ENCODE assay signal across 17 mouse cellular contexts in the genomic region with DNA sequence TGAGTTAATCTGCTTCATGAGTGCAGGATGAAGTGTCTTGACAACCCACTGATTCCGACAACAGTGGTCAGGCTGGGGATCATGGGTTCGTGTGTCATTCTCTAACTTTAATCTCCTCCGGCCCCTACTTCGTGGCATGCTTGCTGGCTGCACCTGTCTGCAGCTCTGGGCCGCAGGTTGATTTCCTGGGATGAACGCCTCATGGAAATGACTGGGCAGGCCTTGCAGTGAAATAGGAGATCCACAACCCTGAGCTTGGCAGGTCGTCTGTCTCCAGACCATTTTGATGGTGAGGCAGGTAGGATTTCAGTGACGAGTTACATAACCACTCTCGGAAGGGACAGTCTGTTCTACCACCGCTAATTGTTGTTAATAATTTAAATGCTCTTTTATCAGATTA.
A peak's percentile ranks its signal among the peaks of the same experiment; 100 is the strongest.
DNase-seq lines count a peak whose midpoint lies in the region; ATAC-seq and TF ChIP-seq lines count a peak whose summit lies in the region.
"Had no signal": no experiment of that assay in that cellular context is flagged by ENCODE, and none has a peak within 500 bp of the region (broad histone marks: within the 10 kb centered on the region; RNA-seq: fewer than 3 reads in every experiment).

No protein-coding gene starts in this region.

- H3K4me2 ChIP-seq in heart, embryonic 11.5 days, result no peak overlapping the region
- H3K4me2 ChIP-seq in liver, postnatal 0 days (ENCODE audit: low read depth, low read length), result no peak overlapping the region
- no peak overlapping the region for H3K4me2 ChIP-seq in liver, embryonic 11.5 days
- H3K4me2 ChIP-seq: embryonic facial prominence, embryonic 13.5 days; forebrain, embryonic 12.5 days; hindbrain, embryonic 15.5 days had no signal

- no peaks in the 10 kb centered on the region for H3K9me3 ChIP-seq in heart, embryonic 11.5 days (replicated peaks; ENCODE audit: control insufficient read depth, low read length)
- no peaks in the 10 kb centered on the region for H3K9me3 ChIP-seq in liver, postnatal 0 days (ENCODE audit: low read length)
- H3K9me3 ChIP-seq in liver, embryonic 11.5 days (ENCODE audit: control insufficient read depth, low read length), result no peaks in the 10 kb centered on the region
- H3K9me3 ChIP-seq: embryonic facial prominence, embryonic 13.5 days; forebrain, embryonic 12.5 days; hindbrain, embryonic 15.5 days had no signal

- no peaks in the 10 kb centered on the region for H3K27me3 ChIP-seq in heart, embryonic 11.5 days (ENCODE audit: control insufficient read depth, insufficient read depth, low read length)
- H3K27me3 ChIP-seq in liver, postnatal 0 days (ENCODE audit: insufficient read depth, low read length), result no peaks in the 10 kb centered on the region
- H3K27me3 ChIP-seq in liver, embryonic 11.5 days (replicated peaks; ENCODE audit: control insufficient read depth, insufficient read depth, low read length), result no peaks in the 10 kb centered on the region
- H3K27me3 ChIP-seq: embryonic facial prominence, embryonic 13.5 days; forebrain, embryonic 12.5 days; hindbrain, embryonic 15.5 days had no signal

- no peak for ATAC-seq in heart, embryonic 11.5 days (replicated peaks; ENCODE audit: insufficient number of reproducible peaks, low FRiP score, low TSS enrichment)
- no peak for ATAC-seq in liver, postnatal 0 days
- ATAC-seq in liver, embryonic 11.5 days (replicated peaks; ENCODE audit: low FRiP score), result no peak
- ATAC-seq: forebrain, embryonic 16.5 days; intestine, postnatal 0 days had no signal

- peak; percentile 90 for DNase-seq in heart, adult 11 months
- DNase-seq in liver, postnatal 0 days, result peak; percentile 8
- no peak for DNase-seq in liver, embryonic 11.5 days (ENCODE audit: low spot score)
- DNase-seq in gastrocnemius, postnatal 25 days, result peak; percentile 74
- DNase-seq in lung, adult 2 months, result no peak
- no peak for DNase-seq in layer of hippocampus, postnatal 10 days (ENCODE audit: low spot score in 2 of 2)
- DNase-seq: adrenal gland, postnatal 10 days; cerebellum, adult 11-12 months; cerebellum, adult 9-10 months; cerebellum, postnatal 25 days; heart, adult 18-20 months had no signal

- TF ChIP-seq EP300 in liver, postnatal 0 days (IDR thresholded peaks at IDR 0.05; ENCODE audit: low read depth), result no peak

- no peak for TF ChIP-seq CTCF in liver, postnatal 0 days (IDR thresholded peaks at IDR 0.05; ENCODE audit: low read depth)
- TF ChIP-seq CTCF in lung, adult 2 months (IDR thresholded peaks at IDR 0.05; ENCODE audit: insufficient read depth, low read length), result no peak

- H3K4me3 ChIP-seq in heart, embryonic 11.5 days (ENCODE audit: low read depth, low read length), result no peak overlapping the region
- H3K4me3 ChIP-seq in liver, postnatal 0 days (ENCODE audit: low read depth, low read length), result no peak overlapping the region
- H3K4me3 ChIP-seq in liver, embryonic 11.5 days (ENCODE audit: low read depth, low read length), result no peak overlapping the region
- H3K4me3 ChIP-seq in lung, adult 2 months (replicated peaks; ENCODE audit: extremely low read depth, low read depth, low read length), result no peak overlapping the region
- H3K4me3 ChIP-seq: embryonic facial prominence, embryonic 13.5 days; forebrain, embryonic 12.5 days; hindbrain, embryonic 15.5 days had no signal

- 70% methylated on average over 10 of the region's 10 CpGs for WGBS in heart, embryonic 11.5 days (ENCODE audit: insufficient replicate concordance)
- 75% methylated on average over 10 of the region's 10 CpGs for WGBS in liver, postnatal 0 days (ENCODE audit: insufficient replicate concordance)
- WGBS in liver, embryonic 11.5 days, result 80% methylated on average over 10 of the region's 10 CpGs
- 78% methylated on average over 10 of the region's 10 CpGs for WGBS in lung, adult 2 months

- H3K9ac ChIP-seq in heart, embryonic 11.5 days (ENCODE audit: low read depth, low read length), result no peak overlapping the region
- no peak overlapping the region for H3K9ac ChIP-seq in liver, postnatal 0 days (replicated peaks)
- no peak overlapping the region for H3K9ac ChIP-seq in liver, embryonic 11.5 days (ENCODE audit: low read depth, low read length)
- H3K9ac ChIP-seq: embryonic facial prominence, embryonic 13.5 days; forebrain, embryonic 12.5 days; hindbrain, embryonic 15.5 days had no signal

- no peak for TF ChIP-seq POLR2A in lung, adult 2 months (IDR thresholded peaks at IDR 0.05; ENCODE audit: borderline replicate concordance, extremely low read depth, low read depth, low read length)

- H3K4me1 ChIP-seq in heart, embryonic 11.5 days (ENCODE audit: control insufficient read depth, insufficient read depth, low read length), result no peaks in the 10 kb centered on the region
- H3K4me1 ChIP-seq in liver, postnatal 0 days (ENCODE audit: insufficient read depth), result no peaks in the 10 kb centered on the region
- no peaks in the 10 kb centered on the region for H3K4me1 ChIP-seq in liver, embryonic 11.5 days (replicated peaks; ENCODE audit: control insufficient read depth, insufficient read depth, low read length)
- H3K4me1 ChIP-seq in lung, adult 2 months (ENCODE audit: control insufficient read depth, insufficient read depth, low read length), result no peaks in the 10 kb centered on the region
- H3K4me1 ChIP-seq: embryonic facial prominence, embryonic 13.5 days; forebrain, embryonic 12.5 days; hindbrain, embryonic 15.5 days had no signal

- H3K27ac ChIP-seq in heart, embryonic 11.5 days (ENCODE audit: low read depth, low read length), result no peak overlapping the region
- H3K27ac ChIP-seq in liver, postnatal 0 days (ENCODE audit: low read depth), result no peak overlapping the region
- no peak overlapping the region for H3K27ac ChIP-seq in liver, embryonic 11.5 days (ENCODE audit: low read depth, low read length)
- H3K27ac ChIP-seq: embryonic facial prominence, embryonic 13.5 days; forebrain, embryonic 12.5 days; hindbrain, embryonic 15.5 days had no signal

- H3K36me3 ChIP-seq in heart, embryonic 11.5 days (ENCODE audit: control insufficient read depth, insufficient read depth, low read length), result no peaks in the 10 kb centered on the region
- H3K36me3 ChIP-seq in liver, postnatal 0 days (replicated peaks; ENCODE audit: insufficient read depth, low read length), result no peaks in the 10 kb centered on the region
- H3K36me3 ChIP-seq in liver, embryonic 11.5 days (ENCODE audit: control insufficient read depth, insufficient read depth, low read length), result no peaks in the 10 kb centered on the region
- H3K36me3 ChIP-seq: embryonic facial prominence, embryonic 13.5 days; forebrain, embryonic 12.5 days; hindbrain, embryonic 15.5 days had no signal

Comparison
In these comparisons a context has a peak if more than half of its experiments do, and no peak if none do; other contexts are left out.
1. DNase-seq: peak in heart, adult 11 months (single experiment), liver, postnatal 0 days (single experiment) and gastrocnemius, postnatal 25 days (single experiment); none in liver, embryonic 11.5 days (single experiment), lung, adult 2 months (single experiment) and layer of hippocampus, postnatal 10 days (0 of 2).